Mouse (Mus musculus) heart, postnatal 10 days (tissue): ENCODE data around the gene Igsf23. TPM values are rescaled to one million over a fixed set of nuclear protein-coding genes. Genes with fewer than 3 reads are reported as not detected.
"Not testable (repeated sequence)": the region's sequence is repeated elsewhere in the genome, so short reads cannot be mapped to it uniquely, and the experiment has no call there.

Source experiments
- DNase-seq, 2 experiments: peaks; one replicate each; pipeline ENCODE4 v3.0.0; 2021
- intact Hi-C: fragments of 180-260 bp; cut with DNase I; formaldehyde crosslinking; loops from one replicate; pipeline ENCODE4 v1.15.1; 2025
- total RNA-seq, 2 experiments: library from RNA; stranded (reverse); gene quantifications; 2 replicates each; pipeline ENCODE4 v1.2.3; 2021

Igsf23 gene
- 1 to 10 TPM; 1.4 to 3.6 TPM for total RNA-seq

DNA sequence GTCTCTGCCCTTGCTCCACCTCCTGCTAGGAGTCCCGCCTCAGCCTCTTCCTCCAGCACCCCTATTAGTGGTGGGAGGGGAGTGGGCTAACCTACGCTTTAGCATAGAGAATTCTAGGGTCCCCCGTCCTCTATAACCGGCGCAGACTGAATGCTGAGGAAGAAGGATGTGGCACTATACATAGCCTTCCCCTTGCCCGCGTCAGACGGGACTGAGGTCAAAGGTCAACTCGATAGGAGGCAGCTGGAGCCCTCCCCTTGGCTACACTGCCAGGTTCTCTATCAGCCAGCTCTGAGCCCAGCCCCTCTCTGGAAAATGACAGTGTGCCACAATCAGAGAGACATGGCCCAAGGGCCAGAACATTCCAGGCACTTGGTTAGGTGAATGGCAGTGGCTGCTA is at the start of gene Igsf23:
Gene Igsf23, minus strand, starts transcription at position 168 of the 400 bp plus-strand sequence.
- DNase-seq: peak in 1 of 2 experiments; percentile 27
- intact Hi-C loops: loop anchor here (10.0 kb wide), 1 partner anchor 156 kb away; the partner anchor contains the start of gene Cblc

DNA sequence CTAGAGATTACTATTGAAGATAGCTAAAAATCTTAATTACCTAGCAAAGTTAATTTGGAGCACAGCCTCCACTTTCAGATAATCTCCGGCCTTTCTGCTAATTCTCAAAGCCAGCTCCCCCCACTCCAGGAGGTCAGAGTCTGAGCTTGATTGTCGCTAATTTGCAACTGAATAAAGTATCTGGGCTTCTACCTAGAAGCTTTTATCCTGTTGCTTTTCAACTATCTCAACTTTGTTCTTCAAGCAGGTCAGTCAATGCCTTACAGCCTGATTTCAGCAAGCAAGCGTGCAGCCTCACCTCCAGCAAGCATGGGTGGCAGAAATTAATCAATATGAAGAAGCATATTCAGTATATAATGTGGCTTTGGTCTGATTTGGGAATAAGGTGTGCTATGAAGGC is 46.2 kb upstream of the Igsf23 start:
- DNase-seq, intact Hi-C loops: not testable (repeated sequence)

DNA sequence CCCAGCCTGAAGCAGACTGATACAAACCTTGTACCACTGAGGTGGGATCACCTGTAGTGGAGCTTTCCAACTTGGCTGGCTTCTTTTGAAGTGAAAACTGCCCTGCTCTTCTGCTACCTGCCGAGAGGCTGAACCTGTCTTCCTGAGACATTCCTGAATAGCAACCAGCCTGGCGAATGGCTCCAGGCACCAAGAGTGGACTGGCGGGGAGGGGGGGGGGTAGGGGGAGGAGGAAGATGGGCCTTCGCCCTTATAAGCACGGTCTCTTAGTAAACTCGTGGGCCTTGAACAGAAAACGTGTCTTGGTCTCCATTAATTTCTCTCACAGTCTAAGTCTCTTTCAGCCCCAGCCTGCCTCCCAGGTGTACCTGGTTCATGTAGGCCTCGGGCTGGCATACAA is 40.6 kb upstream of the Igsf23 start, which contains the start of gene Nlrp9b:
Gene Nlrp9b, plus strand, starts transcription at position 301 of the 400 bp plus-strand sequence.
- DNase-seq, intact Hi-C loops: not testable (repeated sequence)

- no peak for DNase-seq
- intact Hi-C loops: no loop called here
Observed at GRCm38 (mm10) chr7:19971516-19971915, 21.0 kb upstream of the Igsf23 start.

DNA sequence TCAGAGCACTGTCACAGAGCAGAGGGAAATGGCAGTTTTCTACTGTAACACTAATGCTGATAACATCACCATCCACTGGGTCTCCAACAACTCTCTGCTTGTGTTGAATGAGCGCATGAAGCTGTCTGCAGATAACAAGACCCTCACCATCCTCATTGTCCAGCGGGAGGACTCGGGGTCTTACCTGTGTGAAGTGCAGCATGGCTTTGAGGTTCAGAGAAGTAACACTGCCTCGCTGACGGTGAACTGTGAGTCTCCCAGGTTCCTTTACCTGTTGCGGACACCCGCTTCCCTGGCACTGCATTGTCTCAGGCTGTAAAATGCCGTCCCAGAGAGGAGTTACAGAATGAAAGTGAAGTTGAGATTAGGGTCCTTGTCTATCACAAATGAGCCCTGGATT is 19.6 kb upstream of the Igsf23 start:
- intact Hi-C loops: no loop called here

DNA sequence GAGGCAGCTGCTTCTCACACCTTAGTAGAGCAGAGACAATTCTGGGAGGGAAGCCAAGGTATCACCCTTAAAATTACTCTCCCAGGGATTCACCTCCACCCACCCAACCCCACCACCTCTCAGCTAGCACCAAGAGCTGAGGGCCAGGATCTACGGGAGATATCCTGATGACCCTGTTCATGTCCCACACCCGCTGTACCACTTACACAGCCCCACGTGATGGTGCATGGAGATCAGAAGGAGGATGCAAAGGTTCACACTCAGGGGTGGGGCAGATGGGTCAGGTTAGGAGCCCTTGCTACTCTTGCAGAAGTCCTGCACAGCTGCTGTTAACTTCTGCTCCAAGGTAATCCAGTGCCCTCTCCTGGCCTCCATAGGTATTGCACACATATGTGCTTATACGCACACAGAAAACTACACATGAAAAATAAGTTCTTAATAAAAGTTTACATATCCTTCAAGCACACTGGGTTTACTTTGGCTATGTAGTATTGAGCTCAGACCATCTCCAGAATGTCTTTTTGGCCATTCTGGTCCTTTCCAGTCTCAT is 19.1 kb upstream of the Igsf23 start:
- DNase-seq: no peak
- intact Hi-C loops: no loop called here

More for the DNA sequence above, 19.6 kb upstream of the Igsf23 start:
- DNase-seq: no peak

GRCm38 (mm10) chr7:19969106-19969505 is 18.6 kb upstream of the Igsf23 start:
- intact Hi-C loops: no loop called here
- no peak for DNase-seq

GRCm38 (mm10) chr7:19964985-19965579 is 14.5 kb upstream of the Igsf23 start, which contains the start of gene Ceacam20:
Ceacam20 (plus strand) TSS chr7:19965412.
- DNase-seq: no peak
- intact Hi-C loops: no loop called here

- intact Hi-C loops: no loop called here
- no peak for DNase-seq
Observed at GRCm38 (mm10) chr7:19962423-19962822, 11.9 kb upstream of the Igsf23 start.

GRCm38 (mm10) chr7:19956341-19956781 is 5.8 kb upstream of the Igsf23 start:
- peak; percentile 91 to 96 for DNase-seq
- intact Hi-C loops: loop anchor here (1.0 to 10.0 kb wide), 4 partner anchors 22 to 162 kb away; partner anchors contain the start of gene Cblc

DNA sequence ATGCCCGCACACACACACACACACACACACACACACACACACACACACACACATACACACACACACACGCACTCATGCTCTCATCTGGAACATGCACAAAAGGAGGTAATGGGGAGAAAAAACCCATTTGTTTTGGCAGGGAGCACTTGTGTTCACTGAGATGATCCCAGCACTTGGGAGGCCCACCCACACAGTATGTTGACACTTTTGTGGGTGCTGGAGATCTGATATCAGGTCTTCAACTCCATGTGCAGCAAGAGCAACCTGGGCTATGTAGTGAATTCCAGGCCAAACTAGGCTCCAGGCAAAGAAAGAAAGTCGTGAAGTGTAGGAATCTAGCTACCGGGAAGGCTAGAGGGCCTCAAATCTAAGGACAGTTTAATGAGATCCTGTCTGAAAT is 5.3 kb upstream of the Igsf23 start:
- DNase-seq: no peak
- intact Hi-C loops: loop anchor here (1.0 to 10.0 kb wide), 4 partner anchors 21 to 161 kb away; partner anchors contain the start of gene Cblc

DNA sequence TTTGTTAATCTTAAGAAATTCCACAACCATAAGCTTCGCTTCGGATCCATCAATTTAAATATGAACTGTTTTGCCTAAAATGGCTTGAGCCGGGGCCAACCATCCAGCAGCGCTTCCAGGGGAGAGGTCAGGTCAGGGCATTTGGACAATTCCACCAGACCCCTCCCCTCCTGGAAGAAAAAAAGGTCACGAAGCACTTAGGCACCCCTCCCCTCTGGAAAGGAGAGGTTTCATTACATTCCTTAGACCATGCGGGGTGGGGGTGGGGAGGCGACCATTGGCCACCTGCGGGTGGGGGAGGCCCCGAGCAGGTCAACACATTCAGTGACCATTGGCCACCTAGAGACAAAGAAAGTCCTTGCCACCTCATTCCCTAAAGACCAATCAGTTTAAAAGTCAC is 2.5 kb upstream of the Igsf23 start:
- intact Hi-C loops: loop anchor here (10.0 kb wide), 1 partner anchor 158 kb away; the partner anchor contains the start of gene Cblc
- no peak for DNase-seq

- DNase-seq: no peak
- intact Hi-C loops: loop anchor here (10.0 kb wide), 1 partner anchor 158 kb away; the partner anchor contains the start of gene Cblc
Observed at GRCm38 (mm10) chr7:19952320-19952986, 1.9 kb upstream of the Igsf23 start.

- intact Hi-C loops: loop anchor here (10.0 kb wide), 1 partner anchor 155 kb away; the partner anchor contains the start of gene Cblc
- DNase-seq: peak in 1 of 2 experiments; percentile 11
Observed at GRCm38 (mm10) chr7:19949996-19950395, 560 bp downstream of the Igsf23 start.

DNA sequence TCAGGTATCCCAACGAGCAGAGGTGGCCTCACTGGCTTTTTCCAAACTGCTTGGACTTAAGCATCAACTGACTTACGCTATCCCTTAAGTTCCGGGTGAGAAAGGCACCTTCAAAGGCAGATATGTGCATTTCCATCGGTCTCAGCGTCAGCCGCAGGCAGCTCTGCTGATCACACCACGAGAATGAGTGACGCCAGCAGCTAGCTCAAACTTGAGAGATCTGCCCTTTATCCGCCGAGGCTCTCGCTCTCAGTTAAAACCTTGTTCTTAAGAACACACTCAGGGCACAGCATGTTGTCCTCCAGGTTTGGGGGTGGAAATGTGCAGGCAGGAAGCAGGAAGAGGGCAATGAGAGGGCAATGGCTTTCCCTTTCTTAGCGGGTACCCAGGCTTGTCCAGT is 1.6 kb downstream of the Igsf23 start:
- intact Hi-C loops: no loop called here
- DNase-seq: no peak

GRCm38 (mm10) chr7:19945821-19946515 is 4.6 kb downstream of the Igsf23 start:
- intact Hi-C loops: no loop called here
- DNase-seq: no peak

- DNase-seq: no peak
- intact Hi-C loops: no loop called here
Observed at GRCm38 (mm10) chr7:19945201-19945600, 5.4 kb downstream of the Igsf23 start.

GRCm38 (mm10) chr7:19944709-19945108 is 5.8 kb downstream of the Igsf23 start:
- intact Hi-C loops: no loop called here
- no peak for DNase-seq

DNA sequence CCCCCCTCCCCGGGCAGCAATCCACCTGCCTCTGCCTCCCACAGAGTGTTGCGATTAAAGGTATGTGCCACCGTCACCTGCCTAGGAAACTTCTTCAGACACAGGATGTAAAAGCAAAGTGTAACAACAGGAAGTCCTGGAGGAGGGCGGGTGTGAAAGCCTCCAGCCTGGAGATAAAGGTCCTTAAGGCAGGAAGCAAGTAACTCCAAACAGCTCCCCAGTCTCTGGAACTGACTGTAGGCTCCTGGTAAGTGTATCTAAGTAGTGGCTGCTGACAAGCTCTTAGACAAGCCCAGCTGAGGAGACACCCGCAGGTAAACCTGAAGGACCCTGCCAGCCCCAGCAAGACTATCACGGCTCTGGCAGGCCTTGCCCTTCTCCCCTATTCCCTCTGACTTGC is 10.3 kb downstream of the Igsf23 start:
- intact Hi-C loops: loop anchor here (2.0 kb wide), 1 partner anchor 19 kb away; the partner anchor contains the start of gene Pvr

DNA sequence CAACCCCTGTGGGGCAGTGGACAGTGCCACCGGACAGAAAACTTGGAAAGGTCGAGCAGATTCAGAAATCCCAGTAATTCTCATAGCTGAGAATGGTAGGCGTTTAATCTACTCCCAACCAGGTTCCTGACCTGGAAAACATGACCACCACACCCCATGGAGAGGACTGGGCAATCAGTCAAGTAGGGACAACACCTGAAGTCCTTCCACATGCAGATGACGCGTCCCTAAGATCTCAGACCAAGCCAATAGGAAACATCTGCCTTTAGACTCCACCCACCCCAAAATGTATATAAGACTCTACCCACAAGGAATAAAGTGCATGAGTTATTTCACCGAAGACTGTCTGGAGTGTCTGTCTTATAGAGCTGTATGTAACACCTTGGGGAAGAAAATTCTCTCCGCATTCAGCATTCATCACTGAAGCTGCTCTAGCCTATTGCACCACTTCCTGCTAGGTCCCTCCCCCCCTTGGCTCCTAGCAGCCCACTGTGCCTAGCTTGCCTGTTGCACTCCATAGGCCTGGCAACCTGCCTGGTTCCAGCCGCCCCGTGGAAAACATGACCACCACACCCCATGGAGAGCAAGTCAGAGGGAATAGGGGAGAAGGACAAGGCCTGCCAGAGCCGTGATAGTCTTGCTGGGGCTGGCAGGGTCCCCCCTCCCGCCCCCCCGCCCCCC is 10.9 kb downstream of the Igsf23 start:
- peak; percentile 91 to 92 for DNase-seq
- intact Hi-C loops: loop anchor here (2.0 kb wide), 1 partner anchor 19 kb away; the partner anchor contains the start of gene Pvr

More for the DNA sequence above, 10.3 kb downstream of the Igsf23 start:
- DNase-seq: peak; percentile 56 to 61
